Comparison of ENCODE assay signal across 8 mouse cellular contexts in the genomic region with DNA sequence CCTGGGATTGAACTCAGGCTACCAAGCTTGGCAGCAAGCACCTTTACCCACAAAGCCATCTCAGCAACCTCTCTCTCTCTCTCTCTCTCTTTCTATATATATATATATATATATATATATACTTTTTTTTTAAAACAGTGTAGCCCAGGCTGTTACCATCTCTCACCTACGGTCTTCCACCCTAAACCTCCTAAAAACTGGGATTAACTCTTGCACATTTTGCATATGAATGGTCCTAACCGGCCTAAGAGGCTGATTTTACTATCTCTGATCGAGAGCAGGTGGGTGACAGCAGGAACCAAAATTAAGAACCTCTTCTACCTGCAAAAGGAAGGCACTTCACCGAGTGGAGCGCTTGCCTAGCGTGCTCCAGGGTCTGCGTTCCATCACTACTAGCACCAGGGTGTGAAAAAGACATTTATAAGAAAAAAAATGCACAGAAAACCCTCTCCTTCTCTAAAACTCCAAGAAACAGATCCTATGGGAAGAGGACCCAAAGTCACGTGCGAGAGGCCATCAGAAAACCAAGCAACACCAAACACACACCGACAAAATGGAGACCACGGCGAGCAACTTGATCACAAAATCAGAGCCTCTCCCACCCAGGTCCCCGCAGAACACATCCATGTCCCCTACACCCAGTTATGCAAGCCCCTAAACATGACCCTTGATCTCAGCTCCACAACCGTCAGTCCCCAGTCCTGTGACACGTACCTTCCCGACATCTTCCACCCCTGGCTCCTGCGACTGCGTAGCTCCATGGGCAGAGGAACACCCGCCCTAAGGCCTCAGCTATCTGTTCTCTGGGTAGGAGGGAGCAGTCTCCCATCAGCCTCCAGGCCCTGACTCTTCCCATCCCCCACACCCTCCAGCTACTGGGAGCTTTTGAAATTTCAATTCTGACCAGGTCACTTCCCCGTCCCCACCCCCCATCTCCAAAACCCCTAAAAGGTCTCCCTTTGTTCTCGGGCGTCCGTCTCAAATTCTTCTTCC. TPM values are rescaled to one million over a fixed set of nuclear protein-coding genes. Genes with fewer than 3 reads are reported as not detected.
A peak's percentile ranks its signal among the peaks of the same experiment; 100 is the strongest.
DNase-seq lines count a peak whose midpoint lies in the region; ATAC-seq and TF ChIP-seq lines count a peak whose summit lies in the region.

A gene (minus strand): TSS at position 815 of the 993 bp plus-strand sequence.

- H3K4me1 ChIP-seq in kidney, embryonic 14.5 days (ENCODE audit: control insufficient read depth, insufficient read depth, low read length) = peaks cover 25% of the 10 kb centered on the region
- H3K4me1 ChIP-seq in forebrain, embryonic 15.5 days = peaks cover 13% of the 10 kb centered on the region
- peaks cover 28% of the 10 kb centered on the region for H3K4me1 ChIP-seq in hindbrain, embryonic 13.5 days (replicated peaks)
- peaks cover 8 to 38% of the 10 kb centered on the region in 2 experiments for H3K4me1 ChIP-seq in liver, embryonic 14.5 days (replicated peaks; ENCODE audit: control insufficient read depth in 2 of 2, insufficient read depth in 2 of 2, low read length in 1 of 2)
- 0 out of 2 replicates have a peak, but pooled peaks cover 2% of the 10 kb centered on the region for H3K4me1 ChIP-seq in stomach, postnatal 0 days (replicated peaks; ENCODE audit: control insufficient read depth, insufficient read depth)

- no peaks in the 10 kb centered on the region for H3K27me3 ChIP-seq in kidney, embryonic 14.5 days (ENCODE audit: control insufficient read depth, insufficient read depth, low read length)
- no peaks in the 10 kb centered on the region for H3K27me3 ChIP-seq in forebrain, embryonic 15.5 days
- H3K27me3 ChIP-seq in hindbrain, embryonic 13.5 days = no peaks in the 10 kb centered on the region
- no peaks in the 10 kb centered on the region for H3K27me3 ChIP-seq in liver, embryonic 14.5 days (ENCODE audit: control insufficient read depth, insufficient read depth, low read length)
- H3K27me3 ChIP-seq in stomach, postnatal 0 days (ENCODE audit: control insufficient read depth, insufficient read depth, low read length) = no peaks in the 10 kb centered on the region

- no peak for ATAC-seq in kidney, embryonic 14.5 days (ENCODE audit: low FRiP score, low TSS enrichment)
- ATAC-seq in forebrain, embryonic 15.5 days (replicated peaks) = no peak
- no peak for ATAC-seq in hindbrain, embryonic 13.5 days (ENCODE audit: low FRiP score)
- ATAC-seq in liver, embryonic 14.5 days (ENCODE audit: insufficient read depth) = peak; percentile 58; the same call in 1 of the 2 replicates
- no peak for ATAC-seq in stomach, postnatal 0 days (ENCODE audit: low FRiP score, low TSS enrichment)

- WGBS in kidney, embryonic 14.5 days = 46% methylated on average over 23 of the region's 23 CpGs
- 44% methylated on average over 23 of the region's 23 CpGs for WGBS in forebrain, embryonic 15.5 days
- WGBS in hindbrain, embryonic 13.5 days = 23% methylated on average over 23 of the region's 23 CpGs
- WGBS in liver, embryonic 14.5 days (ENCODE audit: insufficient replicate concordance) = 57% methylated on average over 23 of the region's 23 CpGs
- WGBS in stomach, postnatal 0 days = 72% methylated on average over 23 of the region's 23 CpGs

- TF ChIP-seq CTCF in liver, embryonic 14.5 days (IDR thresholded peaks at IDR 0.05; ENCODE audit: low read depth) = no peak
- no peak for TF ChIP-seq CTCF in stomach, postnatal 0 days (IDR thresholded peaks at IDR 0.05; ENCODE audit: low read depth)

- no peak within 1 kb of the TSS for H3K4me2 ChIP-seq in kidney, embryonic 14.5 days (replicated peaks; ENCODE audit: low read depth, low read length)
- no peak within 1 kb of the TSS for H3K4me2 ChIP-seq in forebrain, embryonic 15.5 days (replicated peaks)
- peak within 1 kb of the TSS; percentile 4; the same call in 1 of the 2 replicates for H3K4me2 ChIP-seq in hindbrain, embryonic 13.5 days
- peak within 1 kb of the TSS; percentile 61 for H3K4me2 ChIP-seq in liver, embryonic 14.5 days (ENCODE audit: low read depth)
- H3K4me2 ChIP-seq in stomach, postnatal 0 days (replicated peaks; ENCODE audit: low read depth) = peak within 1 kb of the TSS; percentile 11; the same call in 1 of the 2 replicates

- H3K9me3 ChIP-seq in kidney, embryonic 14.5 days (ENCODE audit: control insufficient read depth, low read length) = no peaks in the 10 kb centered on the region
- no peaks in the 10 kb centered on the region for H3K9me3 ChIP-seq in forebrain, embryonic 15.5 days
- no peaks in the 10 kb centered on the region for H3K9me3 ChIP-seq in hindbrain, embryonic 13.5 days
- no peaks in the 10 kb centered on the region for H3K9me3 ChIP-seq in liver, embryonic 14.5 days (ENCODE audit: control insufficient read depth, low read length)
- no peaks in the 10 kb centered on the region for H3K9me3 ChIP-seq in stomach, postnatal 0 days (ENCODE audit: control insufficient read depth, low read length)

- no peak within 1 kb of the TSS; the same call in 1 of the 2 replicates for H3K9ac ChIP-seq in kidney, embryonic 14.5 days (ENCODE audit: low read depth, low read length)
- H3K9ac ChIP-seq in forebrain, embryonic 15.5 days (replicated peaks) = no peak within 1 kb of the TSS
- no peak within 1 kb of the TSS for H3K9ac ChIP-seq in hindbrain, embryonic 13.5 days
- peak within 1 kb of the TSS; percentile 23; the same call in 1 of the 2 replicates for H3K9ac ChIP-seq in liver, embryonic 14.5 days (replicated peaks)
- H3K9ac ChIP-seq in stomach, postnatal 0 days (ENCODE audit: low read length) = no peak within 1 kb of the TSS

- no peak for TF ChIP-seq EP300 in liver, embryonic 14.5 days (IDR thresholded peaks at IDR 0.05; ENCODE audit: low read depth)
- TF ChIP-seq EP300 in stomach, postnatal 0 days (optimal IDR thresholded peaks at IDR 0.05) = no peak

- no peaks in the 10 kb centered on the region for H3K36me3 ChIP-seq in kidney, embryonic 14.5 days (ENCODE audit: control insufficient read depth, insufficient read depth, low read length)
- no peaks in the 10 kb centered on the region for H3K36me3 ChIP-seq in forebrain, embryonic 15.5 days
- no peaks in the 10 kb centered on the region for H3K36me3 ChIP-seq in hindbrain, embryonic 13.5 days
- no peaks in the 10 kb centered on the region for H3K36me3 ChIP-seq in liver, embryonic 14.5 days (replicated peaks; ENCODE audit: control insufficient read depth, insufficient read depth, low read depth)
- no peaks in the 10 kb centered on the region for H3K36me3 ChIP-seq in stomach, postnatal 0 days (ENCODE audit: control insufficient read depth, insufficient read depth, low read length)

- no peak within 1 kb of the TSS for H3K4me3 ChIP-seq in kidney, embryonic 14.5 days (ENCODE audit: low read length)
- H3K4me3 ChIP-seq in forebrain, embryonic 15.5 days = no peak within 1 kb of the TSS
- no peak within 1 kb of the TSS for H3K4me3 ChIP-seq in hindbrain, embryonic 13.5 days
- peak within 1 kb of the TSS; percentile 42 to 90 for H3K4me3 ChIP-seq in liver, embryonic 14.5 days (ENCODE audit: insufficient read depth in 1 of 2, low read depth in 2 of 2, low read length in 2 of 2)
- no peak within 1 kb of the TSS for H3K4me3 ChIP-seq in stomach, postnatal 0 days (ENCODE audit: low read depth, low read length)

- DNase-seq in kidney, adult 18-20 months = no peak
- no peak for DNase-seq in adrenal gland, adult 8-10 months
- DNase-seq in liver, embryonic 14.5 days (ENCODE audit: low read depth in 3 of 3, low spot score in 3 of 3) = no peak
- peak; percentile 13 for DNase-seq in stomach, postnatal 0 days (ENCODE audit: low spot score)
- DNase-seq in spleen, postnatal 14 days (ENCODE audit: low spot score in 2 of 2) = no peak

- H3K27ac ChIP-seq in kidney, embryonic 14.5 days (ENCODE audit: low read depth, low read length) = peak within 1 kb of the TSS; percentile 86; the same call in 1 of the 2 replicates
- no peak within 1 kb of the TSS for H3K27ac ChIP-seq in forebrain, embryonic 15.5 days (replicated peaks)
- H3K27ac ChIP-seq in hindbrain, embryonic 13.5 days = peak within 1 kb of the TSS; percentile 49; the same call in 1 of the 2 replicates
- peak within 1 kb of the TSS; percentile 32; the same call in 1 of the 2 replicates for H3K27ac ChIP-seq in liver, embryonic 14.5 days
- peak within 1 kb of the TSS; percentile 90 for H3K27ac ChIP-seq in stomach, postnatal 0 days (replicated peaks)

RNA-seq across cellular contexts. Expression of the gene that starts here (rescaled TPM):
- polyA plus RNA-seq in kidney, embryonic 14.5 days (2014; fragmentation: Nextera tagmentation; extraction: Ambion mirVana) = 44.3 and 61.1 TPM in 2 replicates
- 10 to 100 TPM; 51.7 to 94.5 (median 70.6) TPM for total RNA-seq in adrenal gland, adult 8-10 months (2022)
- polyA plus RNA-seq in forebrain, embryonic 15.5 days (2015; fragmentation: Nextera tagmentation; extraction: Ambion mirVana) = 81.0 and 85.9 TPM in 2 replicates
- 82.2 and 86.6 TPM in 2 replicates for polyA plus RNA-seq in hindbrain, embryonic 13.5 days (2015; fragmentation: Nextera tagmentation; extraction: Ambion mirVana)
- polyA plus RNA-seq in liver, embryonic 14.5 days (2012; rRNA removed) = 13.5 and 17.7 TPM in 2 replicates
- polyA plus RNA-seq in liver, embryonic 14.5 days (2014; fragmentation: Nextera tagmentation; extraction: Ambion mirVana) = 16.3 and 18.5 TPM in 2 replicates
- 24.3 and 29.7 TPM in 2 replicates for polyA plus RNA-seq in stomach, postnatal 0 days (2015; fragmentation: Nextera tagmentation; extraction: Ambion mirVana)

Comparison
In these comparisons a context has a peak if more than half of its experiments do, and no peak if none do; other contexts are left out.
1. H3K4me2 ChIP-seq: peak in hindbrain, embryonic 13.5 days (single experiment), liver, embryonic 14.5 days (single experiment) and stomach, postnatal 0 days (single experiment); none in kidney, embryonic 14.5 days (single experiment) and forebrain, embryonic 15.5 days (single experiment).
2. H3K4me3 ChIP-seq: peak in liver, embryonic 14.5 days (2 of 2); none in kidney, embryonic 14.5 days (single experiment), forebrain, embryonic 15.5 days (single experiment), hindbrain, embryonic 13.5 days (single experiment) and stomach, postnatal 0 days (single experiment).